Mouse (Mus musculus) spleen, adult 2 months (tissue): ENCODE data around the gene Reps2.

Experiments used
- CTCF ChIP-seq: fragments of 200-500 bp; IDR thresholded peaks from 2 replicates; pipeline ENCODE4 v1.5.1; 2011; ENCODE audit warnings: mild to moderate bottlenecking, inconsistent platforms; ENCODE audit not compliant: insufficient read depth, insufficient read length, insufficient replicate concordance; ENCODE audit errors: extremely low read depth
- POLR2A ChIP-seq: fragments of 200-500 bp; IDR thresholded peaks from 2 replicates; pipeline ENCODE4 v1.6.1; 2011; ENCODE audit warnings: low read depth, low read length, inconsistent platforms

DNA sequence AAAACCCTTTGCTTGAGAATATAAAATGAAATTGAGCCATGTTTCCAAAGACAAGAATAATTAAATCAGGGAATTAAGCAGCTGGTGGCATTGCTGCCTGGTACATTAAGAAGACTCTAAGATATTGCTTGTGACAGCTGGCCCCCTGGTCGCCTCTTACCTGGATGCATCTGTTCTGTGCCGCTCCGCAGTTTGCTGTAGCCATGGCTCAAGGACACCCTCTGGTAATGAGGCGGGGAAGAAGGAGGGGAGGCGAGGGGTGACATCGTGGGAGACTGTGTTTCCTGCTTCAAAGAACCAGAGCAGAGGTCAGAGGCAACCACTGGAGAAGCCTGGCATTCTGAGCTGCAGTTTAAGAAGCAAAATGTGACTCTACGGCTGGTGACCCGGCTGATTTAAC is 91.1 kb downstream of the Reps2 start:
- TF ChIP-seq CTCF = no peak
- no peak for TF ChIP-seq POLR2A
